ENCODE assay signal across 23 mouse cellular contexts in genomic region chr5:28402756-28403155, GRCm38 (mm10).
A peak's percentile ranks its signal among the peaks of the same experiment; 100 is the strongest.
DNase-seq lines count a peak whose midpoint lies in the region; ATAC-seq and TF ChIP-seq lines count a peak whose summit lies in the region.
"Had no signal": no experiment of that assay in that cellular context is flagged by ENCODE, and none has a peak within 500 bp of the region (broad histone marks: within the 10 kb centered on the region; RNA-seq: fewer than 3 reads in every experiment).

No protein-coding gene starts in this region.

- H3K4me3 ChIP-seq in stomach, postnatal 0 days (ENCODE audit: low read depth, low read length) = no peak overlapping the region
- H3K4me3 ChIP-seq: forebrain, embryonic 10.5 days; heart, adult 2 months; heart, embryonic 15.5 days; layer of hippocampus, adult 2 months; left cerebral cortex, adult 2 months; limb, embryonic 10.5 days had no signal

- TF ChIP-seq EP300 in stomach, postnatal 0 days (optimal IDR thresholded peaks at IDR 0.05) = no peak

- H3K27me3 ChIP-seq in stomach, postnatal 0 days (ENCODE audit: control insufficient read depth, insufficient read depth, low read length) = no peaks in the 10 kb centered on the region
- H3K27me3 ChIP-seq: heart, embryonic 15.5 days had no signal

- H3K27ac ChIP-seq in stomach, postnatal 0 days (replicated peaks) = no peak overlapping the region
- H3K27ac ChIP-seq: forebrain, embryonic 10.5 days; heart, adult 2 months; heart, embryonic 15.5 days; layer of hippocampus, adult 2 months; left cerebral cortex, adult 2 months; limb, embryonic 10.5 days had no signal

- no peak overlapping the region for H3K4me2 ChIP-seq in stomach, postnatal 0 days (replicated peaks; ENCODE audit: low read depth)
- H3K4me2 ChIP-seq: heart, embryonic 15.5 days had no signal

- ATAC-seq in CD4-positive, CD25-positive, alpha-beta regulatory T cell, adult 4 months = peak; percentile 93
- peak; percentile 57 for ATAC-seq in megakaryocyte, adult 5-6 weeks (ENCODE audit: poor library complexity, severe bottlenecking)
- ATAC-seq in stomach, postnatal 0 days (ENCODE audit: low FRiP score, low TSS enrichment) = no peak
- ATAC-seq: hindbrain, embryonic 16.5 days had no signal

- no peak for TF ChIP-seq CTCF in stomach, postnatal 0 days (IDR thresholded peaks at IDR 0.05; ENCODE audit: low read depth)

- H3K9me3 ChIP-seq in stomach, postnatal 0 days (ENCODE audit: control insufficient read depth, low read length) = no peaks in the 10 kb centered on the region
- H3K9me3 ChIP-seq: forebrain, embryonic 10.5 days; G1E; heart, embryonic 15.5 days; limb, embryonic 10.5 days had no signal

- no peak overlapping the region for H3K9ac ChIP-seq in stomach, postnatal 0 days (ENCODE audit: low read length)
- H3K9ac ChIP-seq: heart, embryonic 15.5 days had no signal

- DNase-seq in CD4-positive helper T cell, adult 2 months (ENCODE audit: low read depth, low spot score) = peak; percentile 82
- DNase-seq in thymus, postnatal 14 days = peak; percentile 53
- DNase-seq in stomach, postnatal 0 days (ENCODE audit: low spot score) = no peak
- DNase-seq in layer of hippocampus, postnatal 10 days (ENCODE audit: low spot score in 2 of 2) = no peak
- DNase-seq in right cerebral cortex, adult 2 months (ENCODE audit: low spot score in 2 of 2) = no peak
- DNase-seq: adrenal gland, postnatal 25 days; cerebellum, adult 18-20 months; gastrocnemius, postnatal 14 days; heart, adult 2 months; kidney, adult 11 months; kidney, postnatal 10 days; lung, adult 2 months; lung, postnatal 36 days; right cerebral cortex, postnatal 25 days had no signal

- WGBS in stomach, postnatal 0 days = 50% methylated on average over 1 of the region's 1 CpGs

- peaks cover 6% of the 10 kb centered on the region; the same call in 1 of the 2 replicates for H3K4me1 ChIP-seq in stomach, postnatal 0 days (replicated peaks; ENCODE audit: control insufficient read depth, insufficient read depth)
- H3K4me1 ChIP-seq: forebrain, embryonic 10.5 days; limb, embryonic 10.5 days had no signal

- H3K36me3 ChIP-seq in stomach, postnatal 0 days (ENCODE audit: control insufficient read depth, insufficient read depth, low read length) = no peaks in the 10 kb centered on the region
- H3K36me3 ChIP-seq: heart, embryonic 15.5 days had no signal

Comparison
In these comparisons a context has a peak if more than half of its experiments do, and no peak if none do; other contexts are left out.
1. DNase-seq: peak in CD4-positive helper T cell, adult 2 months (single experiment) and thymus, postnatal 14 days (single experiment); none in stomach, postnatal 0 days (single experiment), layer of hippocampus, postnatal 10 days (0 of 2) and right cerebral cortex, adult 2 months (0 of 2).